Mouse (Mus musculus) lung, embryonic 14.5 days (tissue): ENCODE results near the gene Prkcb. TPM values are rescaled to one million over a fixed set of nuclear protein-coding genes. Genes with fewer than 3 reads are reported as not detected.

Source experiments
- ATAC-seq: fragments of 200-750 bp; cut with Nextera tagmentation; 2 replicates; pipeline ENCODE4 v1.8.0; 2017; ENCODE audit warnings: mild to moderate bottlenecking, moderate TSS enrichment, moderate library complexity; ENCODE audit not compliant: insufficient read depth
- DNase-seq: peaks from one replicate; pipeline ENCODE4 v3.0.0-alpha.2; 2015
- H3K27ac ChIP-seq: fragments of 300-500 bp; sonication (generic); 2 replicates; pipeline ENCODE4 v1.5.1; 2014; ENCODE audit warnings: low read depth, mild to moderate bottlenecking, moderate library complexity
- H3K27me3 ChIP-seq: fragments of 300-500 bp; sonication (generic); 2 replicates; pipeline ENCODE4 v1.6.1; 2014; ENCODE audit warnings: low read length, control low read depth; ENCODE audit not compliant: insufficient read depth
- H3K36me3 ChIP-seq: fragments of 300-500 bp; sonication (generic); 2 replicates; pipeline ENCODE4 v1.6.1; 2014; ENCODE audit warnings: control low read depth; ENCODE audit not compliant: insufficient read depth
- H3K4me1 ChIP-seq: fragments of 300-500 bp; sonication (generic); 2 replicates; pipeline ENCODE4 v1.6.1; 2014; ENCODE audit warnings: antibody characterized with exemption, control low read depth; ENCODE audit not compliant: insufficient read depth
- H3K4me2 ChIP-seq: fragments of 300-500 bp; sonication (generic); 2 replicates; pipeline ENCODE4 v1.6.1; 2014; ENCODE audit warnings: mild to moderate bottlenecking
- H3K4me3 ChIP-seq: fragments of 300-500 bp; sonication (generic); 2 replicates; pipeline ENCODE4 v1.5.1; 2014; ENCODE audit warnings: low read depth, low read length
- H3K9ac ChIP-seq: fragments of 300-500 bp; sonication (generic); 2 replicates; pipeline ENCODE4 v1.6.1; 2014
- H3K9me3 ChIP-seq: fragments of 300-500 bp; sonication (generic); 2 replicates; pipeline ENCODE4 v1.6.1; 2016; ENCODE audit warnings: low read depth, low read length, control low read depth
- CTCF ChIP-seq: IDR thresholded peaks from 2 replicates; pipeline ENCODE4 v1.5.1; 2016; ENCODE audit warnings: antibody characterized with exemption, low read depth
- WGBS: fragments of 180-500 bp; shearing (Covaris S2); extraction: QIAGEN DNeasy Blood & Tissue Kit; methylation state at CpG from one replicate; pipeline ENCODE4 v1.1.7; 2014; 5-methylcytosine and 5-hydroxymethylcytosine counted together
- polyA plus RNA-seq: library from polyadenylated mRNA; unstranded; fragments of >200 nt; fragmentation: Nextera tagmentation; extraction: Ambion mirVana; gene quantifications from 2 replicates; pipeline ENCODE4 v1.2.1, GENCODE M21; 2014

The Prkcb gene
- polyA plus RNA-seq, 1 experiment from 2014 or later: 9.7 TPM

GRCm38 (mm10) chr7:122367303-122368007, 78.9 kb downstream of the Prkcb start:
- no peak overlapping the region for H3K4me2 ChIP-seq
- no peaks in the 10 kb centered on the region for H3K9me3 ChIP-seq
- H3K36me3 ChIP-seq: no peaks in the 10 kb centered on the region
- H3K27me3 ChIP-seq: no peaks in the 10 kb centered on the region
- H3K27ac ChIP-seq: no peak overlapping the region
- no peak overlapping the region for H3K9ac ChIP-seq
- DNase-seq: no peak
- no peak for ATAC-seq
- whole genome bisulfite sequencing: 86% methylated on average over 7 of the region's 7 CpGs
- TF ChIP-seq CTCF: no peak
- H3K4me1 ChIP-seq: no peaks in the 10 kb centered on the region
- no peak overlapping the region for H3K4me3 ChIP-seq

DNA sequence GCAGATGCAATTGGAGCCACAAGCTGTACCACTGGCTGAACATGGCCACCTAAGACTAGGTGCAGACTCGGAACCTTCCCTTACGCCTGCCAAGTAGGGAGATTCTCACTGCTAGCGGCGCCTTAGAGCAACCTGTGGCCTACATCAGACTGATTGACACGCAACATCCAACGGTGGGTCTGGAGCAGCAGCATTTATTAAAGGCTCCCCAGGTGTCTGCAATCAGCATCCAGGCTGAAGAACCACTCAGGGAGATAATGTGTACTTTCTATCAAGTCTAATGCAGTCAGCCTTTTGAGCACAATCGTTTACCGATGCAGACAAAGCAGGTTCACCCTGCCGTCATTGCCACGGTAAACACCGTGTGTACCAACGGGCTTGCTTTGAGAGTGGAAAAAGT, 81.9 kb downstream of the Prkcb start:
- Histone ChIP-seq H3K36me3 (no peaks in the 10 kb centered on the region), H3K27me3 (no peaks in the 10 kb centered on the region), H3K27ac (no peak overlapping the region), H3K4me1 (no peaks in the 10 kb centered on the region), H3K4me2 (no peak overlapping the region), H3K9ac (no peak overlapping the region), H3K9me3 (no peaks in the 10 kb centered on the region), H3K4me3 (no peak overlapping the region)
- no peak for DNase-seq
- WGBS: 83% methylated on average over 12 of the region's 12 CpGs
- ATAC-seq: no peak
- TF ChIP-seq CTCF: no peak

GRCm38 (mm10) chr7:122371947-122372346, 83.4 kb downstream of the Prkcb start:
- no peaks in the 10 kb centered on the region for H3K36me3 ChIP-seq
- ATAC-seq (no peak), DNase-seq (no peak)
- H3K27ac ChIP-seq: no peak overlapping the region
- no peak overlapping the region for H3K4me2 ChIP-seq
- H3K9ac ChIP-seq: no peak overlapping the region
- H3K4me1 ChIP-seq: no peaks in the 10 kb centered on the region
- TF ChIP-seq CTCF: no peak
- H3K9me3 ChIP-seq: no peaks in the 10 kb centered on the region
- H3K27me3 ChIP-seq: no peaks in the 10 kb centered on the region
- 64% methylated on average over 5 of the region's 5 CpGs for WGBS
- no peak overlapping the region for H3K4me3 ChIP-seq

GRCm38 (mm10) chr7:122372349-122372748, 83.8 kb downstream of the Prkcb start:
- 62% methylated on average over 3 of the region's 3 CpGs for WGBS
- Histone ChIP-seq H3K4me1 (no peaks in the 10 kb centered on the region), H3K27ac (no peak overlapping the region), H3K9me3 (no peaks in the 10 kb centered on the region), H3K9ac (no peak overlapping the region), H3K4me2 (no peak overlapping the region), H3K27me3 (no peaks in the 10 kb centered on the region), H3K36me3 (no peaks in the 10 kb centered on the region), H3K4me3 (no peak overlapping the region)
- TF ChIP-seq CTCF: no peak
- DNase-seq (no peak), ATAC-seq (no peak)

DNA sequence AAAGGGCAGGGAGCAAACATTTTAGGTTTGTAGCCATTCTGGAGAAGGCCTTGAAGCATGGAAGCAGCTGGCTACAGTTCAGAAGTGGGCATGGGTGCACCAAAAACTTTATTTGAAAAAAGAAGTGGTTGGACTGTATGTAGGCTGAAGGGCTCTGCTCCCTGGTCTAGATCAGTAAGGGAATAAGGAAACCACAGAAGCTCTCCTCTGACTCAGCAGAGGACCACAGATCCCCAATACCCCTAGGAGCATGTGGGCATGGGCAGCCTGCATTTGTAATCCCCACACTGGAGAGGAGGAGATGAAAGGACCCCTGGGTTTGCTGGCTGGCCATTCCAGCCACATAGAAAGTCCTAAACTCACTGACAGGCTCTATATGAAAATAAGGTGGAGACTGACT, 88.3 kb downstream of the Prkcb start:
- Histone ChIP-seq H3K4me2 (no peak overlapping the region), H3K9ac (no peak overlapping the region), H3K4me3 (no peak overlapping the region), H3K36me3 (no peaks in the 10 kb centered on the region), H3K27ac (no peak overlapping the region), H3K4me1 (no peaks in the 10 kb centered on the region), H3K27me3 (no peaks in the 10 kb centered on the region), H3K9me3 (no peaks in the 10 kb centered on the region)
- no peak for TF ChIP-seq CTCF
- no peak for ATAC-seq
- DNase-seq: no peak

GRCm38 (mm10) chr7:122377967-122378366, 89.4 kb downstream of the Prkcb start:
- 74% methylated on average over 3 of the region's 3 CpGs for WGBS

GRCm38 (mm10) chr7:122378473-122378872, 89.9 kb downstream of the Prkcb start:
- Histone ChIP-seq H3K9me3 (no peaks in the 10 kb centered on the region), H3K4me1 (no peaks in the 10 kb centered on the region), H3K9ac (no peak overlapping the region), H3K36me3 (no peaks in the 10 kb centered on the region), H3K27ac (no peak overlapping the region), H3K4me3 (no peak overlapping the region), H3K27me3 (no peaks in the 10 kb centered on the region), H3K4me2 (no peak overlapping the region)
- peak; percentile 74; the same call in 1 of the 2 replicates for ATAC-seq
- WGBS: 23% methylated on average over 10 of the region's 10 CpGs
- DNase-seq: peak; percentile 80
- TF ChIP-seq CTCF: no peak

More at GRCm38 (mm10) chr7:122377967-122378366, 89.4 kb downstream of the Prkcb start:
- no peak overlapping the region for H3K4me3 ChIP-seq
- H3K36me3 ChIP-seq: no peaks in the 10 kb centered on the region
- H3K4me1 ChIP-seq: no peaks in the 10 kb centered on the region
- H3K27ac ChIP-seq: no peak overlapping the region
- no peak overlapping the region for H3K9ac ChIP-seq
- H3K9me3 ChIP-seq: no peaks in the 10 kb centered on the region
- no peak for TF ChIP-seq CTCF
- no peak overlapping the region for H3K4me2 ChIP-seq
- DNase-seq (no peak), ATAC-seq (no peak)
- H3K27me3 ChIP-seq: no peaks in the 10 kb centered on the region
